Mouse (Mus musculus) lung, postnatal 14 days (tissue): ENCODE measurements around the gene Mrpl39.
A peak's percentile ranks its signal among the peaks of the same experiment; 100 is the strongest.

Source experiments
- DNase-seq: peaks from one replicate; pipeline ENCODE4 v3.0.0; 2021

Mrpl39 gene

DNA sequence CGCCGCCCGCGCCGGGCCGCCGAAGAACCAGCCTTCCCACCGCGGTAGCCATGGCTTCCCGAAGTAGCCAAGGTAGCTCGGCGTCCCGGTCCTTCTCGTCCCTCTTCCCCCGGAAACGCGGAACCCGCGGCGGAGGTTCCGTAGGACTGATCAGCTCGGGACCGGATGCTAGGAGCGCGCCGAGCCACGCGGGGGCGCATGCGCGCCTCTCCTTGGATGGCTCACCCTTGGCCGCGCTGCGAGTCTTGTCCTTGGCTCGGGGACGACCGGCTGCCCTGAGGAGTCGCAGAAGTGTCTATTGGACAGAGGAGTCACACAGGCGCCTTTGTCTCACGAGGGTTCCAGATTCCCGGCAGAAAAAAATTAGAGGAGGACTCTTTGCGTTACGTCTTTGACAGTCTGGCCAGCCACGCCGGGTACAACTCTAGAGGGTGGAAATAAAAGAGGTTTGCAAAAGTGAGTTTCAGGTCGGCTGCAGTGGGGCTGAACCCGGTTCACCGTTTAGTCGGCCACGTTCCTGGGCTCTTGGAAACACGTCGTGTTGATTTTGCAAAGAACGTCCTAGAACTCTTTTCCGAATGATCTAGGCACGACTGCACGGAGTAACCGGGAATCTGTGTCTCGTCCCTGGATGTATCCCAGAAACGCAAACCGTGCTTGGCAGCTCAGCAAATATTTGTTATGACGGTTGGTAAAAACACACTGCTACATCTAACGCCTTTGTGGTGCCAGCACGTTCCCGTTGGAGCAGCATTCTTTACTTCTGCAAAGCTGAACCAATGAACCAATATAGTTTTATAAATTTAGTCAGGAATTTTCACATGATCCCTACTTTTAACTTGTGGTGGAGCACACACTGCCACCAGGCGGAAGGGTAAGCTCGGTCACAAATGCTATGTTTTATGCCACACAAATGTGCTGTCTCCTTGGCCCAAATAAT is at the start of gene Mrpl39:
TSS of gene Mrpl39 (minus strand) at position 577 of the 940 bp plus-strand sequence.
- peak; percentile 98 for DNase-seq

DNA sequence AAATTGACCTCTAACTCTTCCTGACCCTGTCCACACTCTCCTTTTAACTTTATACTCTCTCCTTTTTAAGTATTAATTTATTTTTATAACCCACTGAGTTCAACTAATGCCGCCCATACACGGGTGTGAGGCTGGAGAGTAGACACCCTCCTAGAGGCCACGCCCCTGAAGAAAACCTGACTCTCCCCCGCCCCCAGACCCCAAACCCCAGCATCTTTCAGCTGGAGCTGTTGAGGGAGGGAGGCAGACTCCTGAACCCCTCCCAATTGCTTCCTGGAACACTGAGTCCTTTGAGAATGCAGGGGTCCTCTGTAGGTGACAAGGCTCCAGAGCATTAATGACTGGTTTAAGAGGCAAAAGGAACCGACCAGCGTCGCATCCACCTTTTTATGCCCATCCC is 49.4 kb upstream of the Mrpl39 start:
- DNase-seq = no peak

GRCm38 (mm10) chr16:84783279-84783678 is 47.7 kb upstream of the Mrpl39 start:
- DNase-seq = no peak

DNA sequence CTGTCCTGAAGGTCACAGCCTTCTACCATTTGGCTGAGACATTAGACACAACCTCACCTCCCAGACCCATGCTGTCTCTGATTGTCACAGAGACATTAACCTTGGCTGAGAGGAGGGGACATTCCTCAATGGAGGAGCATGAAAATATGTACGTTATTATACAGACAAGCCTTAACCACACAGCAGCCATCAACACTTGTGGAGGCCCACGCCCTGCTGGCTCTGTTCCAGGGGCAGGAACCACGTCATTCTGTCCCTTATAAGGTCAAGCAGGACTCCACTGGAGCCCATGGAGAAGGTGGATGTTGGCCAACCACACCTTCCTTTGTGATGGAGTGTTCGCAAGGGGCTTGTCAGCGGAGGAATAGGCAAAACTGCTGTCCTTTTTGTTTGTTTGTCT is 44.2 kb upstream of the Mrpl39 start:
- no peak for DNase-seq

DNA sequence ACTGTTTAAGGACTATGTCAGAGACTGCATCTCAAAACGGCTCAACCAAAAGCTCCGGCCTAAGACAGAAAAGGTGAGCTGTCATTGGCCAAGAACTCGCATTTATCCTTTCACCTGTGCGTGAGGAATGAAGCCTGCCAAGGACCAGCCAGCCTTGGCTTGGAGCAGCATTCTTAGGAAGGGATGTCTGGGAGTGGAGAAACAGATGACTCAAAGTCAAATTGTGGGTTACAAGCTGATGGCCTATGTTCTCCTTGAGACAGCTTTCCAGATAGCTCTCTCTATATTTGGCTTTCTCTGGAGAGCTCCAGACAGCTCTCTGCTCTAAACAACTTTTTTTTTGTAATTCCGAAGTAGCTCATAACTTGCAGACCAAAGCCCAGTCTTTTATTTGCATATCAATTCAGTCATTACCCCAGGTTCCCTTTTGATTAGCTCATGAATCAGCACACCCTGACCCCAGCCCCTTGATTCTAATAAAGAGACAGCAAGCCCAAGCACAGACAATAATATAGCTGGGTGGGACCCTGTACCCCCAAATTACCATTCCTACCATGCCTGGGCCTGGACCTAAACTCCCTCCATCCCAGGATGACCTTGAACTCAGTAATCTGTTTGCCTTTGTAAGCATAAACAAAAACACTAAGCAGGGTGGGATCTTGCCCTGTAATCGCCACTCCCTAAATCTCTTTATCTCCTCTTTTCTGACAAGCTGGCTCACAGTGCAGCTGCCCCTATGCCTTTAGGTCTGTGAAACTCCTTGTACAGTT is 43.5 kb upstream of the Mrpl39 start:
- DNase-seq = no peak

GRCm38 (mm10) chr16:84778431-84778830 is 42.9 kb upstream of the Mrpl39 start:
- DNase-seq = no peak

- no peak for DNase-seq
Observed at GRCm38 (mm10) chr16:84776089-84776784, 40.7 kb upstream of the Mrpl39 start.

- DNase-seq = no peak
Observed at GRCm38 (mm10) chr16:84775356-84775755, 39.8 kb upstream of the Mrpl39 start.

DNA sequence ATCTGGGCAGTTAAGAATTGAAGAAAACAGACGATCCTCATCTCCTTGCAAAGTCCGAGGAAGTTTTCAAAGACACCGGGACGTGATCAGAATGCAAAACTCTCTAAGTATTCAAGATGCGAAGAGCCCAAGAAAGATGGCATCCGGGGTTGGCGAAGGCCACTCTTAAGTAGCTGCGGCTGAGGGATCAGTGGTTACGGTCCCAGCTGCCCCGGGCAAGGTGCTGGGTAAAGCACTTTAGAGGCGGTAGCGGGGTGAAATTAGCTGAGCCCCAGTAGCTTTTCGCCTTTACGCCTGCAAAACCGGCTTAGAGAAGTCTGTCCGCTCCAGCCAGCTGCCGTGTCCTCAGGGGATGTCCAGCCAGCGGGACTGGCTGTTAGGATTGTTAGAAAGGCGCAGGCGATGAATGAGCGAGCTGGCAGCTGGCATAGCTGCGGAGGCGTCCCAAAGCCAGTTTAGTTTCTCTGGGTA is 39.3 kb upstream of the Mrpl39 start:
- peak; percentile 27 for DNase-seq

- DNase-seq = peak; percentile 70
Observed at GRCm38 (mm10) chr16:84774003-84774703, 38.6 kb upstream of the Mrpl39 start, which contains the start of gene Jam2. Gene Jam2, plus strand, starts transcription at chr16:84774123.

- DNase-seq = no peak
Observed at GRCm38 (mm10) chr16:84773268-84773861, 37.8 kb upstream of the Mrpl39 start.

DNA sequence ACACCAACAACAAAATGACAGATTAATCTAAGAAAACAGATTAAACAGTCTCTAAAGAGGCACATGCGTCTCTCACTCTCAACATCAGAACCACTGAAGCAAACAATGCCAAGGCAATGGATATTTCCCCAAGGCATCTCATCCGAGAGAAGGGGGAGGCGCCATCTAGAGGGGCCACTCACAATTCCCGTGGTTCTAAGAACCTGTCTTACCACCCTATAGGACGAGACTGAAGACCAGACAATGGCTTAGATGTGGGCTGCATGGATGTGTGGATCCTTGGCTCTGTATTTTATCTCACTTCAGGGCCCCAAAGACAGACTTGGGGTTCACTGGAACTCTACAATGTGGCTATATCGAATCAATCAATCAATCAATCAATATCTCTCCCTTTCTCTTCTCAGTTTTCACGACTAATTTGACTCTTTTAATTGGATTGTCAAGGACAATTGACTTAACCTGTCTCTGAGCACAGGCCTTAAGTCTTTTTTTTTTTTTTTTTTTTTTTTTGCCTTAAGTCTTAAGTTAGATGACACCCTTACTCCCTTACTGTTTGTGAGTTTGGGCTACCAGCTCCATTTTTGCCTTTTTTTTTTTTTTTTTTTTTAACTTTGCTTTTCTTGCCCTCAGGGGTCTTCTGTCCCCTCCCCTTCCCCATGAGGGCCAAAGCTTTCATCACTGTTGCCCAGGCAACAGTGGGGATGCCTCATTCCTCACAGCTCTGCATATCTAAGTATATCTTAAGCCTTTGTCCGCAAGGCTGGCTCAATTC is 37.1 kb upstream of the Mrpl39 start:
- no peak for DNase-seq

DNA sequence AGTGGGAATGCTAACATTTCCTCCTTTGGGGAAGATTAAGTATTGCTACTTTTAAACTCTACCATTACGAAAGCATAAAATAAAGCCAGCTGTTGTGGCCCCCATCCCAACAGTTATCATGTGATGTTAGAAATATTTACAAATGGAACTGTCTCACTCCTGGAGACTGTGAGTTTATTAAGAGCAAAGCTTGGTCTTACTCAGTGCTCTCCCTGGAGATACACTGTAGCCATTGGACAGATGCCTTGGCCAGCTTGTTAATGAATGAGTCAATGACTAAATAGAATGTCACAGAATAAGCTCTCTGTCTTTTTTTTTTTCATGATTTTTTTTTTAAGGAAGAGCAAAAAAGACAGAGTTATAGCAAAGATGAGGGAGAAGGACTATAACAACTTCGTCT is 35.9 kb upstream of the Mrpl39 start:
- peak; percentile 10 for DNase-seq

- no peak for DNase-seq
Observed at GRCm38 (mm10) chr16:84770891-84771290, 35.3 kb upstream of the Mrpl39 start.

GRCm38 (mm10) chr16:84769619-84770464 is 34.3 kb upstream of the Mrpl39 start:
- no peak for DNase-seq

DNA sequence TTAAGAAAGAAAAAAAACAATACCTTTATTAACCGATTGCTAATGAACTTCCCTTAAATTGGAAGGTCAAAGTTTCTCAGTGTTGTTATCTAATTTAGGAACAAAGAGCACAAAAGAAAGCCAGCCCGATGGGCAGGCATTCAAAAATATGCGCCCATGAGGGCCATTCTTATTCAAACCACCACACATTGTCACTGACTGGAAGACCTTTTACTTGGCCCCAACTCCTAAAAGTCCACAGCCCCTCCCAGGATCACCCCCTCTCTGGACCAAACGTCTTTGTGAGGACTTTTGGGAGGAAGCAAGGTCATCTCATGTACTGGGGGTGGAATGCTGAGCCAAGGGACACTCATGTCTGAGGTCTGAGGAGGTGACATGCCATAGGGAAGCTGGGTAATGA is 33.6 kb upstream of the Mrpl39 start:
- no peak for DNase-seq

DNA sequence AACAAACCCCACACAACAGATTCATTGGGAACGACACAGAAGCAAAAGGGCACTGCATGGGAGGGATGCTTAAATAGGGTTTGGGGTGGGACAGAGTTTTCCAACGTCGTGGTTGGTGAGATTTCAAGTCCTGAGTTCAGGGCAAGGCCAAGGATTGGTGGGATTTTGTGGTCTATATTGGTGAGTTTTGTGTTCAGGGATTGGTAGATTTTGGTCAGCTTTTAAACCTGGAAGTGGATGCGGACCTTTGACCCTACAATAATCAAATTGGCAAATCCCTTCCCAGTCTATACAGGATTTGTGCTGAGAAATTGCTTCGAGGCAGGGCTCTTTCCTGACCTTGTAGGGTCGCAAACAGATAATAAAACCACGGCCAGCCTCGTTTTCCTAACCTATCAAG is 32.4 kb upstream of the Mrpl39 start:
- no peak for DNase-seq

- DNase-seq = no peak
Observed at GRCm38 (mm10) chr16:84745721-84746306, 10.3 kb upstream of the Mrpl39 start.

DNA sequence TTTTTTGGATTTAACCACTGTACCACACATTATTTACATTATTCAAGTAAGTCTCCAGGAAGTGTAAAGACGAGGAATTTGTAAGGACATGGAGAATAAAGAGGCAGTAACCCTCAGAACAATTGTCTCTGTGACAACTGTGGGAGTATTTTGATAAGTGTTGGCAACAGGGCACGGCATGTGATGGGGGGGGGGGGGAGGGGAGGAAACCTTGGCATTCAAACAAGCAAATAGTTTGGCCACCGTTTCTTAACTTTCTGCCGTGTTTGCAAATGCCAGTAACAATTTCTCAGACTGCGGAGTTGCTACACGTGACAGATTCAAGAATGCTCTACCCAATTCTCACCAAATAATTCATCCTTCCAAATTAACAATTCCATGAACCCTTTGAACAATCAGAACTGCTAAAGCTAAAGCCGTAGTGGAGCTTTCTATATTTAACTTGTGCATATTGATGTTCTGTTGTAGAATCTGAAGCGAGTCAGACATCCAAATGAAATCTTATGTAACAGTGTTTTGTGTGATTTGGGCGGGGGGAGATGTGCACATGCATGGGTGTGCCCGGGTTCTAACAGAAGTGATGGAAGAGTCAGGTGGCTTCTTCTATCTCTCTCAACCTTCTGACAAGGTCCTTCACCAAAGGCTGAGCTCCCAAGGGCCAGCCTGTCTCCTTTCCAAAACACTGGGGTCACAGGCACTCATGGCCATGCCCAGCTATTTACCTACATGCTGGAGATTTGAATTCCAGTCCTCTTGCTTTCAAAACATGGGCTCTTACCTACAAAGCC is 9.4 kb upstream of the Mrpl39 start:
- no peak for DNase-seq
